Mouse (Mus musculus) ES-E14 (cell line): Measurements from ENCODE around the gene Bik.

Experiments
- HCFC1 ChIP-seq: IDR thresholded peaks from 2 replicates; pipeline ENCODE4 v1.6.1; 2012; ENCODE audit warnings: low read length, inconsistent platforms, borderline replicate concordance; ENCODE audit not compliant: insufficient read depth
- MAFK ChIP-seq: IDR thresholded peaks from 2 replicates; pipeline ENCODE4 v1.6.1; 2014; ENCODE audit warnings: mild to moderate bottlenecking, low read depth, low read length, inconsistent platforms; ENCODE audit not compliant: insufficient read depth
- ZNF384 ChIP-seq: IDR thresholded peaks from 2 replicates; pipeline ENCODE4 v1.6.1; 2012; ENCODE audit warnings: low read depth, low read length, inconsistent platforms

DNA sequence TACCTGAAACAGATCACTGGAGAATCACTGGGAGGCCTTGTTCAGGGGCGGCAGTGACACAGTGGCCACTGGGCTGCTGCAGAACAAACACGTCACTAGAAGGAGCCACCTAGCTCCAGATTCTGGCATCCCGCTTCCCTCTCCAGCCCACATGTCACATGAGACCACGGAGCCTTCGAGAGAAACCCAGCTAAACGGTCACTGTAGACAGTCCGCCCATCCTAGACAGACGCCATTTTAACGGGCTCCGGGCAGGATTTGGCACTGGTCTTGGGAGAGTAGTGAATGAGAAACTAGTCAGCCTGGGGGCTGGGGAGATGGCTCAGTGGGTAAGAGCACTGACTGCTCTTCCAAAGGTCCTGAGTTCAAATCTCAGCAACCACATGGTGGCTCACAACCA is 42.4 kb upstream of the Bik start:
- TF ChIP-seq HCFC1, result no peak
- TF ChIP-seq MAFK, result no peak
- no peak for TF ChIP-seq ZNF384
